Mouse (Mus musculus) limb, embryonic 14.5 days (tissue): ENCODE measurements at regions not wholly inside any gene's neighbourhood (a gene's known extent, or its start where the extent isn't known, plus 50 kb on each side); places are given as distances from the start of the nearest gene placed in this dataset.

Experiments used
- ATAC-seq: fragments of 200-750 bp; cut with Nextera tagmentation; 2 replicates; pipeline ENCODE4 v1.8.0; 2017; ENCODE audit warnings: low read depth, moderate number of reproducible peaks, moderate TSS enrichment; ENCODE audit not compliant: low FRiP score
- DNase-seq: peaks from one replicate; pipeline ENCODE4 v3.0.0-alpha.2; 2015; ENCODE audit warnings: low spot score
- H3K27ac ChIP-seq: fragments of 300-500 bp; sonication (generic); replicated peaks from 2 replicates; pipeline ENCODE4 v1.5.1; 2014; ENCODE audit warnings: low read depth, mild to moderate bottlenecking, low read length, moderate library complexity, mixed read lengths
- H3K27me3 ChIP-seq: fragments of 300-500 bp; sonication (generic); 2 replicates; pipeline ENCODE4 v1.6.1; 2014; ENCODE audit warnings: low read length, mixed read lengths; ENCODE audit not compliant: control insufficient read depth, insufficient read depth
- H3K36me3 ChIP-seq: fragments of 300-500 bp; sonication (generic); 2 replicates; pipeline ENCODE4 v1.6.1; 2014; ENCODE audit warnings: mild to moderate bottlenecking, low read length, moderate library complexity, mixed read lengths; ENCODE audit not compliant: control insufficient read depth, insufficient read depth
- H3K4me1 ChIP-seq: fragments of 300-500 bp; sonication (generic); 2 replicates; pipeline ENCODE4 v1.6.1; 2014; ENCODE audit warnings: antibody characterized with exemption, low read length, mixed read lengths; ENCODE audit not compliant: control insufficient read depth, insufficient read depth
- H3K4me2 ChIP-seq: fragments of 300-500 bp; sonication (generic); replicated peaks from 2 replicates; pipeline ENCODE4 v1.6.1; 2014; ENCODE audit warnings: low read depth, mild to moderate bottlenecking, low read length, moderate library complexity; ENCODE audit not compliant: severe bottlenecking
- H3K4me3 ChIP-seq: fragments of 300-500 bp; sonication (generic); replicated peaks from 2 replicates; pipeline ENCODE4 v1.5.1; 2014; ENCODE audit warnings: low read length
- H3K9ac ChIP-seq: fragments of 300-500 bp; sonication (generic); 2 replicates; pipeline ENCODE4 v1.6.1; 2014; ENCODE audit warnings: mild to moderate bottlenecking, low read depth, low read length, moderate library complexity; ENCODE audit not compliant: severe bottlenecking
- H3K9me3 ChIP-seq: fragments of 300-500 bp; sonication (generic); 2 replicates; pipeline ENCODE4 v1.6.1; 2016; ENCODE audit warnings: low read length; ENCODE audit not compliant: control insufficient read depth
- POLR2A ChIP-seq: fragments of 200-500 bp; IDR thresholded peaks from 2 replicates; pipeline ENCODE4 v1.8.0; 2012; ENCODE audit warnings: inconsistent platforms, mild to moderate bottlenecking, moderate library complexity, borderline replicate concordance; ENCODE audit not compliant: insufficient read depth, insufficient read length; ENCODE audit errors: extremely low read depth
- WGBS: fragments of 180-500 bp; shearing (Covaris S2); extraction: QIAGEN DNeasy Blood & Tissue Kit; methylation state at CpG from one replicate; pipeline ENCODE4 v1.1.7; 2014; 5-methylcytosine and 5-hydroxymethylcytosine counted together

- TF ChIP-seq POLR2A = no peak
These were observed 70.9 kb upstream of the Parp11 start for GRCm38 (mm10) chr6:127375711-127376199.

DNA sequence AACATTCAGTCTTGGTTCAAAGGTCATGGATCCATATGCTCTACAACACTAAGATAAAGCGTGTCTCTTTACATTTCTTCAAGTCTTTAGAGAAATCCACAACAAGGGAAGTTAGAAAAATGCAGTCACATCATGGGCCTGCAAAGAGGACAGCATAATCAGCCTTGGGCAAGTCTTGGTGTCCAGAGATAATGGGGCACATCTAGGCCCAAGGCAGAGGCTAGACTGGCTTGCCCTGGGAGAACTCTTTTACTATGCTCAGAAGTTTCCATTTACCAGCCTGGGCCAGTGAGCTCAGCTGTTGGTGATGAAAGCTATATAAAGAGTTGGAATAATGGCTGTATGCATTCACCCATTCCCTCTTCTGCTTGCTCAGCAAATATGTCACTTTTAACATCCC is 67.9 kb upstream of the Parp11 start:
- no peaks in the 10 kb centered on the region for H3K36me3 ChIP-seq
- H3K27me3 ChIP-seq = no peaks in the 10 kb centered on the region
- no peak overlapping the region for H3K4me3 ChIP-seq
- no peaks in the 10 kb centered on the region for H3K9me3 ChIP-seq
- no peak for ATAC-seq
- H3K4me2 ChIP-seq = no peak overlapping the region
- no peak for DNase-seq
- no peak overlapping the region for H3K27ac ChIP-seq
- H3K9ac ChIP-seq = no peak overlapping the region
- no peak for TF ChIP-seq POLR2A
- H3K4me1 ChIP-seq = no peaks in the 10 kb centered on the region
- WGBS = 97% methylated on average over 1 of the region's 1 CpGs

More at GRCm38 (mm10) chr6:127375711-127376199, 70.9 kb upstream of the Parp11 start:
- Histone ChIP-seq H3K4me3 (no peak overlapping the region), H3K27me3 (no peaks in the 10 kb centered on the region), H3K9me3 (no peaks in the 10 kb centered on the region), H3K9ac (no peak overlapping the region), H3K4me1 (no peaks in the 10 kb centered on the region), H3K4me2 (no peak overlapping the region), H3K27ac (no peak overlapping the region), H3K36me3 (no peaks in the 10 kb centered on the region)
- DNase-seq (no peak), ATAC-seq (no peak)
- WGBS = 68% methylated on average over 8 of the region's 8 CpGs

- TF ChIP-seq POLR2A = no peak
- no peaks in the 10 kb centered on the region for H3K4me1 ChIP-seq
- no peak overlapping the region for H3K4me2 ChIP-seq
- H3K36me3 ChIP-seq = no peaks in the 10 kb centered on the region
- ATAC-seq (peak; percentile 60; the same call in 1 of the 2 replicates), DNase-seq (peak; percentile 37)
- H3K4me3 ChIP-seq = no peak overlapping the region
- H3K27me3 ChIP-seq = no peaks in the 10 kb centered on the region
- no peak overlapping the region for H3K9ac ChIP-seq
- H3K27ac ChIP-seq = no peak overlapping the region
- H3K9me3 ChIP-seq = no peaks in the 10 kb centered on the region
- WGBS = 7% methylated on average over 4 of the region's 4 CpGs
These were observed 67.1 kb upstream of the Parp11 start for GRCm38 (mm10) chr6:127379511-127379910.

DNA sequence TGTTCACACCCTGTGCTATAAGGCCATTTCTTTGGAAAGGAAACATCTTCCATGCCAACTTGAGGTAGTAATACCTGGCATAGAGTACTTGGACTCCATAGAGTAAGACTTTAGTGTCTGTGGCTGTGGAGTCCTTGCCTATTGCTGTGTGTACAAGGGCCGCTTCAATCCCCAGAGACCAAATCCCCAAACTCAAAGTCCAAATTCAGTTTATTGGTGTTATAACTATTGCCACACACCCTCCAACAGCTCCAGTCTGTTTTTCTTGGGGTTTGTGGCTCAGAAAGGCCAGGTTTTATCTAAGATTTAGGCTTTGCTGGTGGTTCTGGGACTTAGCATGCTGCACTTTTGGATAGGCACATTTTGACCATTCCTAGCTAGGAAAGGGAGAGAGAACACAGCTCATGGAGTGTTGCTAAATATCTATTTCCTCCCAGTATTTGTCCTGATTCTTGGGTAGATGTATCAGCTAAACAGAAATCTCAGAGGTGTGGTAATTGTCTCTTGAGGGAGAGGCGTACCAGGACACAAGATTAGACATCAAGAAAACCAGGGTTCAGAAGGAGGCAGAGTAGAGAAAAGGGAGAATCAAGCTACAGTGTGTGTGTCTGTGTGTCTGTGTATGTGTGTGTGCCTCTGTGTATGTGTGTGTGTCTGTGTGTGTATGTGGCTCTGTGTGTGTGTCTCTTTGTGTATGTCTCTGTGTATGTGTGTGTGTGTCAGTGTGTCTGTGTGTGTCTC is 65.3 kb upstream of the Parp11 start:
- DNase-seq (no peak), ATAC-seq (no peak)
- Histone ChIP-seq H3K36me3 (no peaks in the 10 kb centered on the region), H3K9ac (no peak overlapping the region), H3K4me2 (no peak overlapping the region), H3K9me3 (no peaks in the 10 kb centered on the region), H3K27ac (no peak overlapping the region), H3K4me3 (no peak overlapping the region), H3K27me3 (no peaks in the 10 kb centered on the region), H3K4me1 (no peaks in the 10 kb centered on the region)
- no peak for TF ChIP-seq POLR2A
- 57% methylated on average over 2 of the region's 2 CpGs for WGBS

DNA sequence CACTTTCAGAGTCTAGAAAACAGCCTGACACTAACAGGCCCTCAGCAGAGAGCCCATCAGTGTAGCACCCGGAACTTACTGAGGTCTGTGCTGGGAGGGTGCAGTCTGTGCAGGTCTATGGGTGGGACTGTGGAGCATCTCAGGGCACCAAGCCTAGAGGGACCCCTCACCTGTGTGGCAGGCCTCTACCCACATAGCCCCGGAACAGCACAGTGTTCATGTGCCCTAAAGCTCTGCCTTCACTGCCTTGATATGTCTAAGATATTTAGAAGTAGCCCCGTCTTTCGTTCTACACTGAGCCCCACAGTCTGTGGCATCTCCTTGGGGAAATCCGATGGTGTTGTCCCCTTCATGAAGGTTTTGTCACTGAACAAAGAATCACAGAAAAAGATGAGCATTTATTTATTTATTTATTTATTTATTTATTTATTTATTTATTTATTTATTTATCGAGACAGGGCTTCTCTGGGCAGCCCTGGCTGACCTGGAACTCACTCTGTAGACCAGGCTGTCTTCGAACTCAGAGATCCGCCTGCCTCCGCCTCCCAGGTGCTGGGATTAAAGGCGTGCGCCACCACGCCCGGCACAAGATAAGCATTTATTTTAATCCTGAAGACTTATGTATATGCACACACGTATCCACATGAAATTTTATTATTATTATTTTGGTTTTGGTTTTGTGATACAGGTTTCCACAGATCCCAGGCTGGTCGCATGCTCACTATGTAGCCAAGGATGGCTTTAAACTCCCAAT is 55.2 kb upstream of the Parp11 start:
- Histone ChIP-seq H3K4me3 (no peak overlapping the region), H3K36me3 (no peaks in the 10 kb centered on the region), H3K9ac (no peak overlapping the region), H3K4me2 (no peak overlapping the region), H3K27me3 (no peaks in the 10 kb centered on the region), H3K4me1 (no peaks in the 10 kb centered on the region), H3K9me3 (no peaks in the 10 kb centered on the region), H3K27ac (no peak overlapping the region)
- DNase-seq (no peak), ATAC-seq (no peak)
- 93% methylated on average over 15 of the region's 15 CpGs for WGBS
- no peak for TF ChIP-seq POLR2A
